Mouse (Mus musculus): Measurements from ENCODE around the gene Alg13.

GRCm38 (mm10) chrX:144403526-144403925 lies 85.9 kb downstream of the Alg13 start:
- no peak for TF ChIP-seq TAL1 (IDR thresholded peaks at IDR 0.05; ENCODE audit: low read length)
- TF ChIP-seq GATA1 (IDR thresholded peaks at IDR 0.05; ENCODE audit: low read length), result no peak
